Mouse (Mus musculus): ENCODE results near the gene Rai14.

DNA sequence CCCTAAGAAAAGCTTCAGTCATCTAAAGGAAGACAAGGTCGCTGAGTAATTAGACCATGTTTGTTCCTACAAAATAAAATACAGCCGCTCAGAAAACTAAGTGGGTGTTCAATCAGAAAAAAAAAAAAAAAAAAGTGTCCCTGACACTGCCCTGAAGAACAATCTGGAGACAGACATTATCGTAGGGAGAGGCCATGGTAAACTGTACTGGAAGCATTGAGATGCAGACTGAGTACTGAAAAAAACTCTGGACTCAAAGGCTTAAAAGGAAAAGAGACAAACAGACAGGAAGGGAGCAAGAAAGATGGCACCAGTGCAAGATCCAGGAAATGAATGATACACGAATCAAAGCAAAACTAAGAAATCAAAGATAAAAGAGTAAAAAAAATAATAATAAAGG, 71.2 kb downstream of the Rai14 start:
- no peak for TF ChIP-seq CTCF (IDR thresholded peaks at IDR 0.05; ENCODE audit: extremely low read depth, insufficient read length, insufficient replicate concordance, low read depth, low read length)
- no peak for TF ChIP-seq POLR2A (IDR thresholded peaks at IDR 0.05; ENCODE audit: low read depth, low read length)

Data from small intestine, adult 2 months (tissue).